In the genomic region with DNA sequence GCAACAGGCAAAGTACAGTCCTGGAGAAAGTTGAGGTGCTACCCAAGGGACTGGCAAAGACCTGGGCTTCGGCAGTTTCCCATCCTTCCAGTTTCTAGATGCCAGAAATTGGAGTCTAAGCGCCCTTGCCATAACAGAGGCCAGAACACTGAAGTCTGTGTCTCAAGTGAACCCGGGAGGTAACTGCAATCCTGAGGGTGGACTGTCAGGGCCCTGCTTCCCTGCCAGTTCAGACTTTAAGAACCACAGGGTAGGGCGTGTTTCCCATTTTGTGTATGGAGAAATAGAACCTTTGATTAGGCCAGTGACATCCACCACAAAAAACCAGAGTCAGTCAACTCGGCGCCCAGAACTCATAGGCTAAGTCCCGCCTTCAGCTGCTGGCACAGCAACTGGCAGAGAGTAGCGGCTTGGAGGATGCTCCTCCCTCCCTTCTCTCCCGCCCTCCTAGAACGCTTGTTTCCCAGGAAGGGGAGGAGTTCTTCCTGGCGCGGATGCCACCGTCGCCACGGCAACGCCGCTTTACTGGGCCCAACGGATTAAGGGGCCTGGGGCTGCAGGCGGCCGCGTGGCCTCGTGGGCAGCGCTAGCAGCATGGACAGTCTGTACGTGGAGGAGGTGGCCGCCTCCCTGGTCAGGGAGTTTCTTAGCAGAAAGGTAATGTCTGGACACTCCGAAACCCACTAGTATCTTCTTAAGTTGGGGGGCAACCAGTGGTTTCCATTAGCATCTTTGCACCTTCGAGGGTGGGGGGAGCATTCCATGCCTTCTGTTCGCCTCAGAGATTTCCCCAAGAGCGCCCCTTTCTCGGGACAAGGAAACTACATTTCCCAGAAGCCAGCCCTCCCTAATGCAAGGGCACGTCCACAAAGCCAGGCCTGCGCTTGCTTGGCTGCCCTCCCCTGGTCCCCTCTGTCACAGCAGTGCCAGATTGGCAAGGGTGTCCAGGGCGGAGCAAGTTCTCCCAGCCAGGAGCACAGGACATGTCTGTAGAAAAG, we compare ENCODE assay signal across 8 mouse cellular contexts. TPM values are rescaled to one million over a fixed set of nuclear protein-coding genes. Genes with fewer than 3 reads are reported as not detected.
DNase-seq lines count a peak whose midpoint lies in the region; ATAC-seq and TF ChIP-seq lines count a peak whose summit lies in the region.

A gene (plus strand): TSS at position 471 of the 998 bp plus-strand sequence.

- WGBS in lung, embryonic 14.5 days = 4% methylated on average over 33 of the region's 33 CpGs

- TF ChIP-seq CTCF in lung, embryonic 14.5 days (IDR thresholded peaks at IDR 0.05; ENCODE audit: low read depth) = peak; percentile 60

- H3K4me3 ChIP-seq in lung, embryonic 14.5 days (ENCODE audit: low read depth, low read length) = peak within 1 kb of the TSS; percentile 47

- H3K9ac ChIP-seq in lung, embryonic 14.5 days = peak within 1 kb of the TSS; percentile 56

- no peaks in the 10 kb centered on the region for H3K4me1 ChIP-seq in lung, embryonic 14.5 days (ENCODE audit: insufficient read depth)

- no peaks in the 10 kb centered on the region for H3K27me3 ChIP-seq in lung, embryonic 14.5 days (ENCODE audit: insufficient read depth, low read length)

- H3K9me3 ChIP-seq in lung, embryonic 14.5 days (ENCODE audit: low read depth, low read length) = no peaks in the 10 kb centered on the region

- peak within 1 kb of the TSS; percentile 65 for H3K4me2 ChIP-seq in lung, embryonic 14.5 days

- peak; percentile 97 for ATAC-seq in frontal cortex, adult (ENCODE audit: low TSS enrichment)
- peak; percentile 91 to 96 for ATAC-seq in hematopoietic stem cell, adult 5-6 weeks (replicated peaks in 1 of 2; ENCODE audit: insufficient read depth in 1 of 2, low FRiP score in 2 of 2, low TSS enrichment in 1 of 2, low read depth in 1 of 2, poor library complexity in 2 of 2, severe bottlenecking in 2 of 2)
- ATAC-seq in lung, embryonic 14.5 days (ENCODE audit: insufficient read depth) = peak; percentile 96

- no peaks in the 10 kb centered on the region for H3K36me3 ChIP-seq in lung, embryonic 14.5 days (ENCODE audit: insufficient read depth)

- peak; percentile 97 for DNase-seq in NIH3T3 (ENCODE audit: low read depth)
- DNase-seq in cerebellum, adult 9-11 months = peak; percentile 92
- DNase-seq in layer of hippocampus, adult 8-10 months (ENCODE audit: low spot score in 2 of 2) = peak; percentile 88 to 89
- DNase-seq in lung, embryonic 14.5 days = peak; percentile 97
- DNase-seq in ovary, adult 18-20 months (ENCODE audit: low spot score) = peak; percentile 90
- DNase-seq in thymus, postnatal 0 days (ENCODE audit: low spot score) = peak; percentile 58

- peak within 1 kb of the TSS; percentile 78 for H3K27ac ChIP-seq in lung, embryonic 14.5 days (ENCODE audit: low read depth)

RNA-seq across cellular contexts. Expression of the gene that starts here (rescaled TPM):
- total RNA-seq in hematopoietic stem cell, adult 5-6 weeks (2017) = 10.2 and 14.9 TPM in 2 replicates
- 10 to 100 TPM; 11.9 to 13.8 (median 12.8) TPM for total RNA-seq in layer of hippocampus, adult 8-10 months (2022)
- 17.7 and 18.8 TPM in 2 replicates for polyA plus RNA-seq in lung, embryonic 14.5 days (2014; fragmentation: Nextera tagmentation; extraction: Ambion mirVana)
- 2.3 and 3.5 TPM in 2 replicates for polyA plus RNA-seq in thymus, postnatal 0 days (2015; fragmentation: Nextera tagmentation; extraction: Ambion mirVana)

Comparison
In these comparisons a context has a peak if more than half of its experiments do, and no peak if none do; other contexts are left out.
1. Peak in every context shown above with its lines: DNase-seq, ATAC-seq, H3K4me3 ChIP-seq and H3K27ac ChIP-seq.